Mouse (Mus musculus) R1 (cell line): ENCODE data around the gene Rps29.

Experiments used
- DNase-seq: peaks from one replicate; pipeline ENCODE4 v3.0.0-alpha.2; 2018; ENCODE audit warnings: low read depth, low spot score

Gene Rps29

GRCm38 (mm10) chr12:69130486-69130885, 28.5 kb downstream of the Rps29 start:
- peak; percentile 59 for DNase-seq

- peak; percentile 82 for DNase-seq
These were observed 29.2 kb downstream of the Rps29 start for GRCm38 (mm10) chr12:69129634-69130310.

- DNase-seq: no peak
These were observed 31.4 kb downstream of the Rps29 start for GRCm38 (mm10) chr12:69127626-69128025.

- peak; percentile 83 for DNase-seq
These were observed 31.8 kb downstream of the Rps29 start for GRCm38 (mm10) chr12:69127170-69127569.

- DNase-seq: no peak
These were observed 33.9 kb downstream of the Rps29 start for GRCm38 (mm10) chr12:69125066-69125465.

- no peak for DNase-seq
These were observed 36.2 kb downstream of the Rps29 start for GRCm38 (mm10) chr12:69122801-69123200.

DNA sequence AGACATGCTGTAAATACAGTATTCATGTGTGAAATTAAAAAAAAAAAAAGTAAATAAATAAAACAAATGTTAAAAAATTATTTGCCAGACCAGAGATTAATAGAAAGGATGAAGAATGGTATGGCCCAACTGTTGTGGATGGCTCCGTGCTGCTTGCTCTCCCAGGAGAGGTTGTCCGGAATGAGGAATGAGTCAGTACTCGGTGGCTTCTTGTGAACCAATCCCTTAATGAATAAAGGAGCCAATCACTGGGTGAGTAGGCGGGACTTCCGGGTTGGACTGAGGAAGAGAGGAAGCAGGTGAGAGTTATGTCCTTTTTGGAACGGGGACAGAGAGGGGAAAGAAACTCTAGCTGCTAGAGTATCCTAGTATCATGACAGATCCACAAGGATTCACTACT, 39.1 kb downstream of the Rps29 start:
- peak; percentile 91 for DNase-seq
